Mouse (Mus musculus): Measurements from ENCODE around the gene Coa7.

Coa7 gene

DNA sequence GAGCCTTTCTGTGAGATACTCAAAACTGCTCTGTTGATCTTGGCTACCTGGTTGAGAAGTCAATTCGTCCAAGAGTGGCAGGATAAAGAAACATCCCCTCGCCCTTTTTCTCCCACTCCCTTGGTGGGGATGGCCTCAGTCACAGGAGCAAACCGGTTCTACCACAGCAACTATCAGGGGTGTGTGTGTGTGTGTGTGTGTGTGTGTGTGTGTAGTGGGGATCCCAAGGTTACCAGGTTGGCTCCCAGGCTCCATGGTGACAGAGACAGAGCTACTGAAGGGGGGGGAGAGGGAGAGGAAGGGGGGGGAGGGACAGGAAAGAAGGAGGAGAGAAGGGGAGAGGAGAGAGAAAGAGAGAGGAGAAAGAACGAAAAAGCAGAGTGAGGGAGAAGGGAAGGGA, 59.2 kb downstream of the Coa7 start:
- DNase-seq = no peak

DNA sequence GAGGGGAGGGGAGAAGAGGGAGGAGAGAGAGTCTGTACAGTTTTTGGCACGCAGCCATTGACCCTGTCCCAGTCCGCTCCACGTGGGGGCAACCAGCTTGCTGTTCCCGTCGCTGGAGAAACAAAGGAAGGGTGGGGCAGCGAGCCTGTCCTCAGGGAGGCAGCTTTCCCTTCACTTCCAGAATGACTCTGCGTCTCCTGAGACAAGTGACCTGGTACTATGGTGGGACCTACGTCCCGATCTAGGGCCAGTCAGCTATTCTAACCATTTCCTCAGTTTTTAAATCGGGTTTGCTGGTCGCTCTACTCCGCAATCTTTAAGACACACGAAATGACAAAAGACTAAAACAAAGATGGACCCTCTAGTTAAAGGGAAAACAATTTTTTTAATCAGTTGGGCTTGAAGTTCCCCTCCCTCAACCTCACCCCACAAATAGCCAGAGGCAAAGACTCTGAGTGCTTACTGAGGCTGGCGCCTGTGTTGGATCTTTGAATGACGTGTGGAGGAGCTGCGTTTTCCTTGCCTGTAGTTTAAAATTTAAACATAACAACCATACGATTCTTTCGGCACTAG, 59.8 kb downstream of the Coa7 start:
- peak; percentile 19 for DNase-seq

DNA sequence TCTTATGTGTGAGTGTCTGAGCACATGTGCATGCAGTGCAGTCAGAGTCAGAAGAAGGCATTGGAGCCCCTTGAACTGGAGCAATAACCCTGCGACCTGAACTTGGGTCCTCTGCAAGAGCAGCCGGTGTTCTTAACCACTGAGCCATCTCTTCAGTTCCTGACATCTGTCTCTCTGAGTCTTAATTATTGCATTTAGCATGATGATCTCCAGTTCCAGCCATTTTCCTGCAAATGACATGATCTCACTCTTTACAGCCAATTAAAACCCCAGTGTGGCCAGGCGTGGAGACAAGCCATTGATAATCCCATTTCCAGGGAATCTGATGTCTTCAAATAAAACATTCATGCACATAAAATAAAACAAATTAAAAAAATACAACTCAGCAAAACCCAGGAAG, 60.8 kb downstream of the Coa7 start:
- no peak for DNase-seq

DNA sequence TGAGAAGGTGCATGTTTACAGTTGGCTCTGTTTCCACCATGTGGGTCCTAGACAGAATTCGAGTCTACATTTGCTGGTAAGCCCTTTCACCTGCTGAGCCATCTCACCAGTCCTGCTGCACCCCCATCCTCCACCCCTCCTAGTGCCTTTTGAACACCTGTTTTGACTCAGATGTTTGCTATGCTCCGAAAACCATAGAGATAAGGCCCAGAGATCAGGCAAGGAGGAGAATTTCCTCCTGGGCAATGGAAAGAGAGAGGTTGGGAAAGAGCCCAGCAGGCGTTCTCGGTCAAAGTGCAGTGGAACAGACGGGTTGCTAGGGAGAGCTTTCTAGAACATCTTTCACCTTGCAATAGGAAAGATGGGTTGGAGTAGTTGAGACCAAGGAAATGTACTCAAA, 63.2 kb downstream of the Coa7 start:
- no peak for DNase-seq
